In the genomic region with DNA sequence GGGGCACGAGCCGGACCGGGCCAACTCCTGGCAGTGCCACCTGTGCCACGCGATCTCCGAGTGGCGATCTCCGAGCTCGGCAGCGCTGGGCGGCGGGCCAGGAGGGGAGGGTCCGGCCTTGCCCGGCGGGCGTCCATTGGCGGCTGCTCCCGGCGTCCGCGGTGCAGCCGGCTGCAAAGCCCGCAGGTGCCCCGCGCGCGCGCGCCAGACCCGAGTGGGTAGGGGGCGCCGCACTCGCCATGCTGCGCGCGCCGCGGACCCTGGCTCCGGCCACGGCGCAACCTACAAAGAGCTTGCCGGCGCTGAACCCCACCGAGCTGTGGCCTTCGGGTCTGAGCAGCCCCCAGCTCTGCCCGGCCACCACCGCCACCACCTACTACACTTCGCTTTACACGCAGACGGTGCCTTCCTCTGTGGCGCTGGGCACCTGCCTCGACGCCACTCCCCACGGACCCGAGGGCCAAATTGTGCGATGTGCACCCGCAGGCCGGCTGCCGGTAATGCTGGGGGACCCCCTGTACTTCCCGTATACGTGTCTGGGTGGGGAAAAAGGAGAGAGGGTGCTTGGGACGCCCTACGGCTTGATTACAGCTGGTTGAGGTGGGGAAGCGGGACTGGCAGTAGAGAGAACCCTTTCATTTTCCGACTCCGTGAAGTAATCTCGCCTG, we compare ENCODE assay signal across 8 mouse cellular contexts. TPM values are rescaled to one million over a fixed set of nuclear protein-coding genes. Genes with fewer than 3 reads are reported as not detected.
DNase-seq lines count a peak whose midpoint lies in the region; ATAC-seq lines count a peak whose summit lies in the region.

No protein-coding gene starts in this region.

- intact Hi-C loops in left cerebral cortex, postnatal 4 days (cut with DNase I) = no loop called here

- no peaks in the 10 kb centered on the region for H3K36me3 ChIP-seq in heart, embryonic 15.5 days
- no peaks in the 10 kb centered on the region for H3K36me3 ChIP-seq in macrophage (ENCODE audit: inconsistent target)

- H3K4me1 ChIP-seq in heart, embryonic 15.5 days (replicated peaks) = peaks cover 54% of the 10 kb centered on the region

- peak; percentile 90 for DNase-seq in left cerebral cortex, postnatal 4 days
- DNase-seq in left cerebral cortex, adult 18-20 months (ENCODE audit: low spot score in 2 of 2) = no peak
- DNase-seq in embryo, embryonic 11 days = peak; percentile 73
- peak; percentile 86 for DNase-seq in kidney, postnatal 14 days
- peak; percentile 81 to 92 for DNase-seq in spleen, postnatal 4 days (ENCODE audit: low spot score in 2 of 2)
- no peak for DNase-seq in natural killer cell, adult 2 months (ENCODE audit: low spot score in 2 of 2)

- peak overlapping the region; percentile 97 for H3K4me2 ChIP-seq in heart, embryonic 15.5 days

- under 1% methylated on average over 59 of the region's 67 CpGs for WGBS in heart, embryonic 15.5 days
- 1% methylated on average over 58 of the region's 67 CpGs for WGBS in macrophage (ENCODE audit: missing documents)

- peak; percentile 65 for ATAC-seq in heart, embryonic 15.5 days (replicated peaks; ENCODE audit: insufficient number of reproducible peaks, insufficient read depth, low FRiP score, low read depth)

- peaks cover 49% of the 10 kb centered on the region for H3K79me2 ChIP-seq in macrophage (ENCODE audit: inconsistent target)

- H3K27me3 ChIP-seq in heart, embryonic 15.5 days = no peaks in the 10 kb centered on the region

- peak overlapping the region; percentile 73 for H3K4me3 ChIP-seq in heart, embryonic 15.5 days
- H3K4me3 ChIP-seq in macrophage (ENCODE audit: inconsistent target) = peak overlapping the region; percentile 72

- H3K27ac ChIP-seq in heart, embryonic 15.5 days = peak overlapping the region; percentile 57
- H3K27ac ChIP-seq in macrophage = peak overlapping the region; percentile 81

- peak overlapping the region; percentile 74 for H3K9ac ChIP-seq in heart, embryonic 15.5 days

- no peaks in the 10 kb centered on the region for H3K9me3 ChIP-seq in heart, embryonic 15.5 days (replicated peaks)

RNA-seq across cellular contexts. Expression of a gene that starts 0.5 kb away (rescaled TPM):
- 1 to 10 TPM; 1.4 to 1.5 TPM for total RNA-seq in left cerebral cortex, postnatal 4 days (2021)
- total RNA-seq in left cerebral cortex, adult 18-20 months (2021) = under 1 TPM; 0.30 to 0.40 TPM
- 7.8 and 9.6 TPM in 2 replicates for polyA plus RNA-seq in heart, embryonic 15.5 days (2015; fragmentation: Nextera tagmentation; extraction: Ambion mirVana)
- 1 to 10 TPM; 1.3 to 8.2 (median 3.5) TPM for total RNA-seq in macrophage (2018; cell fraction: chromatin; rRNA removed)
- 1 to 10 TPM in 22 of 26 experiments, under 1 TPM in 4; 0.38 to 2.9 (median 1.6) TPM for total RNA-seq in macrophage (2018; cell fraction: cytosol; rRNA removed)
- 10 to 100 TPM in 1 of 26 experiments, 1 to 10 TPM in 25; 1.1 to 12.0 (median 3.1) TPM for total RNA-seq in macrophage (2018; cell fraction: nucleus; rRNA removed)
- 1.5 to 5.0 TPM (median 2.6 TPM) in 3 replicates for polyA plus RNA-seq in macrophage (2018)

RNA-seq across cellular contexts. Expression of a gene that starts 29.4 kb away (rescaled TPM):
- 10 to 100 TPM; 50.9 to 52.7 TPM for total RNA-seq in left cerebral cortex, postnatal 4 days (2021)
- total RNA-seq in left cerebral cortex, adult 18-20 months (2021) = 10 to 100 TPM; 34.9 to 43.2 TPM
- 261 and 294 TPM in 2 replicates for polyA plus RNA-seq in heart, embryonic 15.5 days (2015; fragmentation: Nextera tagmentation; extraction: Ambion mirVana)
- total RNA-seq in macrophage (2018; cell fraction: chromatin; rRNA removed) = 100 to 1,000 TPM in 1 of 26 experiments, 10 to 100 TPM in 17, 1 to 10 TPM in 6, under 1 TPM in 1, not detected in 1; 0.79 to 106 (median 19.0) TPM
- 10 to 100 TPM in 15 of 26 experiments, 1 to 10 TPM in 7, under 1 TPM in 4; 0.19 to 99.1 (median 14.3) TPM for total RNA-seq in macrophage (2018; cell fraction: cytosol; rRNA removed)
- 100 to 1,000 TPM in 6 of 26 experiments, 10 to 100 TPM in 16, 1 to 10 TPM in 2, not detected in 2; 1.7 to 296 (median 18.8) TPM for total RNA-seq in macrophage (2018; cell fraction: nucleus; rRNA removed)
- 0.34 to 38.1 TPM (median 3.1 TPM) in 3 replicates for polyA plus RNA-seq in macrophage (2018)

RNA-seq across cellular contexts. Expression of a gene that starts 33.5 kb away (rescaled TPM):
- total RNA-seq in left cerebral cortex, postnatal 4 days (2021) = 1 to 10 TPM; 4.2 to 4.9 TPM
- total RNA-seq in left cerebral cortex, adult 18-20 months (2021) = 1 to 10 TPM; 2.6 to 3.0 TPM
- 2.6 and 4.8 TPM in 2 replicates for polyA plus RNA-seq in heart, embryonic 15.5 days (2015; fragmentation: Nextera tagmentation; extraction: Ambion mirVana)
- 1 to 10 TPM in 2 of 26 experiments, under 1 TPM in 17, not detected in 7; 0.13 to 7.5 (median 0.30) TPM for total RNA-seq in macrophage (2018; cell fraction: chromatin; rRNA removed)
- total RNA-seq in macrophage (2018; cell fraction: cytosol; rRNA removed) = under 1 TPM in 20 of 26 experiments, not detected in 6; 0.03 to 0.29 (median 0.06) TPM
- 1 to 10 TPM in 1 of 26 experiments, under 1 TPM in 14, not detected in 11; 0.11 to 4.8 (median 0.19) TPM for total RNA-seq in macrophage (2018; cell fraction: nucleus; rRNA removed)
- polyA plus RNA-seq in macrophage (2018) = 0.04 to 0.09 TPM (median 0.07 TPM) in 3 replicates

Comparison
In these comparisons a context has a peak if more than half of its experiments do, and no peak if none do; other contexts are left out.
1. DNase-seq: peak in left cerebral cortex, postnatal 4 days (single experiment), embryo, embryonic 11 days (single experiment), kidney, postnatal 14 days (single experiment) and spleen, postnatal 4 days (2 of 2); none in left cerebral cortex, adult 18-20 months (0 of 2) and natural killer cell, adult 2 months (0 of 2).